Mouse (Mus musculus) liver (tissue): ENCODE data around the gene Akna.
A peak's percentile ranks its signal among the peaks of the same experiment; 100 is the strongest.

Experiments used
- DNase-seq: peaks from one replicate; pipeline ENCODE4 v3.0.0-alpha.2; 2020; ENCODE audit warnings: mixed read lengths

Gene Akna

DNA sequence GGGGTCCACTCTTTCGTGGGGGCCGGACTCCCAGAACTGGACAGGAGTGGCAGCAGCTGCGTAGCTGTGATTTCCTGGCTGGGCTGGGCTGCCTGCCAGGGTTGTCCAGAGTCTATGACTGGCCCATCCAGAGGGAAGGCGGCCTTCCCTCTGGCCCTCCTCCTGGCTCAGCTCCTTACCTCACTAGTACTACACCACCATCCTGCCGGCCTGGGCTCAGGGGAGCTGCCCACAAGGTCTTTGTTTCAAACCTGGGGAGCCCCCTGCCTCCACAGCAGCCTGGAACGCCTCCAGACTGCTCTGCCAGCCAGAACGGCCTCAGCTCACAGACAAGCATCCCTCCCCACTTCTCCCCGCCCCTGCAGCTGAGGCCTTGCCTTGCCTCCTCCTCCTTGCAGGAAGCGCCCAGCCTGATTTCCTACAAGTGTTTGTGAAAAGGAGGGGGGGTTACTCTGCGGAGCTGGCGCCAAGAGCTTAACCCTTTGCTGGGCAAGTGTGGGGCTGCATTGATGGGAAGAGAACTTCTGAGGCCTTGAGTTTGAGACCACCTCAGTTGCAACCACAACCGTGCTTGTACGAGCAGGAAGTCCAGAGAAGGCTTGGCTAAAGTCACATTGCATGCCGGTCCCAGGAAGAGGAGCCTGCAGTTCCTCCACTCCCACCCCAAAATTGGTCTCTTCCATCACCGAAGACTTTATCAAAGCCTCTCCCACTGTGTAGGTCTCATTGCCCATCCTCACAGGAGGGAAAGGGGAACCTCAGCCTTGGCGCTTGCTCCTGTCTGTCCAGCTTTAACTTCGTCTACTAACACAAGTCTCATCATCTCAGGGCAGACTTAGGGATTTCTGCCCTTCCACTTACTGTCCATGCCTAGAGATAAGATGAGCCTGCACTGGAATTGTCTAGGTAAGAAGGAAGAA lies at the start of gene Akna:
TSS of gene Akna (minus strand) at position 315 of the 920 bp plus-strand sequence.
- peak; percentile 74 for DNase-seq

DNA sequence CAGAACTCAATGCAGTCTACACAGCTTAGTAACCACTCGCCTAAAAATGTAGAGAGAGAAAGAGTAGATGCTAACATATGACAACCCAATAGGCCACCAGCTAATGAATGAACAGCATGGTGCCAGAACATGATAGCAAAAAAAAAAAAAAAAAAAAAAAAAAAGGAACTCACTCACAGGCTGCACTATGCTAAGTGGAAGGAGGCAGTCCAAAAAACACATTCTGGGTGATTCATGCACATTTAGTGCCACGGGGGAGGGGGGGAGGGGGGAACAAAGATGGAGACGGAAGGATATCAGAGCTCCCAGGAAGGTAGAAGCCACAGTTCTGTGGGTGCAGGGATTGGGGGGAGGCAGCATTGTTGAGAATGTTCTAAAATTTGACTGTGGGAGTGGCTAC lies 49.4 kb upstream of the Akna start:
- no peak for DNase-seq

DNA sequence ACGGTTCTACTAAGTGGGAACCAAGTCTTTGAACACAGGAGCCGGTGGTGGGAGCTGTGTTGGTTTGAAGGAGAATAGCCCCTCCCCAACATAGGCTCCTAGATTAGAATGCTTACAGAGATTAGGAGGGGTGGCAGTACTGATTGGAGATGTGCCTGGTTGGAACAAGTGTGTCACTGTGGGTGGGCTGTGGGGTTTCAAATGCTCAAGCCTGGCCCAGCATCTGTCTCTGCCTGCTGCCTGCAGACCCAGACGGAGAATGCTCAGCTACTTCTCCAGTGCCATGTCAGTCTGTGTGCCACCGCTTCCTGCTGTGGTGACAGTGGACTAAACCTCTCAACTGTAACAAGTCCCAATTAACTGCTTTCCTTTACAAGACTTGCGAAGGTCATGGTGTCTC lies 47.4 kb upstream of the Akna start:
- DNase-seq = no peak

DNA sequence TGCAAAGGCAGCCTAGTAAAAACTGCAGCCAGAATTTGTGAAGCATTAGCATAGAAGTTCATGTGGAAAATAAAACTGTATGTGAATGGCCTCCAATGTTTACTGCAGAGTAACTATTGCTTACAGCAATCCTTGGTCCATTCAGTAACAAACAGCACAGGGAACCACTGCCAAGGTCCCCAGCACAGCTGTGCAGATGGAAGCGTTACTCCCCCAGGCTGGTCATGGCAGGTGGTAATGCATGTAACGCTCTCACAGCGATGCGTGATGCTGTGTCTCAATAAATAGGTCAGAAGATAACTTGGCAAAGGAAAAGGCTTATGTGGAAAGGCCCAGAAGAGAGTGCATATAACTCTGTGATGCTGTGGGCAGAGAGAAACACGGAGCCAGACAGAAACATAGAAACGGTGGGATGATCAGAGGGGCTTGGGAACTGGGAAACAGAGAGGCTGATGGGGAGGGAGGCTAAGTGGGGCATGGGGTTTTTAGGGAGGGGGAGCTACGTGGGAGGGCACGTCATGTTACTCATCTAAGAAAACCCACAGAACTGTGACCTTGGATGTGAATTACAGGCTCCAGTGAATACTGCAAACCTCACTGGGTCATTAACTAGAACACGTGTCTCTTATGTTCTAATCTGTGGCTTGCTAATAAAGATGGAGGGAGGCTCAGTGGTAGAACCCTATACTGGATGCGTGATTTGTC lies 41.4 kb upstream of the Akna start:
- DNase-seq = no peak

DNA sequence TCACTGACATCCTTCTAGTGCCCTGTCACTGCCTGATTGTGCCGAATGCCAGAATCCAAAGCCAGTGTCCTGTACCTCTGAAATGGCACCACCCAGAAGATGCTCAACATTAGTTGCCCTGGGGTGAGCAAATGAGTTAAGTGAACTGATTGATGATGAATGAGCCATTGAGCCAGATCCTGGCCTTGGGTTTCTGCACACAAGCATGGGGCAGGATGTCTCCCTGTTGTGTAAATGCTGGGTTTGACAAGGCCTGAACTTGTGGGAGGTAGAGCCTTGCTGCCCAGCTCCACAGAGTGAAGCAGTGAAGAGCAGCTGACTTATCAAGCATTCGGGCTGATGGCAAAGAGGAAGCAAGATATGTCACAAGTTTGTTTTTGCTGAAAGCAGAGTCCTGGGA lies 39.9 kb upstream of the Akna start:
- no peak for DNase-seq

DNA sequence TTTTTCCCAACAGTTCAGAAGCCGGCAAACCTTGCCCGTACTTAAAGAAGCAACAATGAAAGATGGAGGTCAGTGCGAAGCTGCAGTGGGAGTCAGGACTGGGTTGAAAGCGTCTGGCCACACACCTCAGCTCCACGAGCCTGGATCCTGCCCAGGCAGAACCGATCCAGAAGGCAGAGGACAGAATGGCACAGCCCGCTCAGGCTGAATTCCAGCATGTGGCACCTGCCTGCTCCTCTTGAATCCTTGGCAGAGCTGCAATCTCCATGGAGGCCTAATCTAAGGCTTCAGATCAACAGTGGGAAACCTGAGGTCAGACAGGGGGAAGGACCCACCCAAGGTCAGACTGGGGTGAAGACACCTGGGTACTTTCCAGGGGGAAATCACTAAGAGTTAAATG lies 38.5 kb upstream of the Akna start:
- DNase-seq = no peak

DNA sequence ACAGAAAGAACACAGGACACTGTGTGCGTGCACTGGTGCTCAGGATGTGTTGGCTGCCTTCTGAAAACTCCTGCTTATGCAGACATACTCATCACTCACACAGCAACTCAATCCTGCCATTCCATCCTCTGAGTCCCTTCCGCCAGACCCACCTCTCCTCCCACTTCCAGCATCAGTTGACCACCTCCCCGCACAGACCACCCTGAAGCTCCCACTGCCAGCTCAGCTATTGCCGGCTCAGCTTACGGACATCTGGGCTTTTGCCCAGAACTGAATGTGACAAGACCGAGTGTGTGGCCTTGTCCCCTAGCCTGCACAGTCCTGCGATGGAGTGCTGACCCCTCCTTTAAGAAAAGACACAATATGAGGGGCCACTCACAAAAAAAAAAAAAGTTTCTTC lies 37.1 kb upstream of the Akna start:
- DNase-seq = no peak

DNA sequence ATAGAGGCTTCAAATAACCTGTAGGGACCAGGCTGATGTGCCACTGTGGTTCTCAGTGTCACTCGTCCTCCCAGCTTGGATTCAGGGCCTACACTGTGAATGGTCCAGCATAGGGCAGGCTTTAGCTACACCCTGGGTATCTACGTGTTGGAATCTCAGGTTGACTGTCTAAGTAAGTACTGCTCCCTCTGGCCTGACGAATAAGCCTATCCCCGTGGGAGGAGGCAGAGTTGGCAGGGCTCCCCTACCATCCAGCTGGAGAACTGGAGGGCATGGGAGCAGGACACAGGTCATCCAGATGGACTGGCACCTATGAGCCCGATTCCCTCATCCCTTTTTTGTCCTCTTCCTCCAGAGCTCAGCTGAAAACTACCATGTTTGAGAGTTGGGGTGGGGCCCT lies 34.8 kb upstream of the Akna start:
- DNase-seq = no peak

DNA sequence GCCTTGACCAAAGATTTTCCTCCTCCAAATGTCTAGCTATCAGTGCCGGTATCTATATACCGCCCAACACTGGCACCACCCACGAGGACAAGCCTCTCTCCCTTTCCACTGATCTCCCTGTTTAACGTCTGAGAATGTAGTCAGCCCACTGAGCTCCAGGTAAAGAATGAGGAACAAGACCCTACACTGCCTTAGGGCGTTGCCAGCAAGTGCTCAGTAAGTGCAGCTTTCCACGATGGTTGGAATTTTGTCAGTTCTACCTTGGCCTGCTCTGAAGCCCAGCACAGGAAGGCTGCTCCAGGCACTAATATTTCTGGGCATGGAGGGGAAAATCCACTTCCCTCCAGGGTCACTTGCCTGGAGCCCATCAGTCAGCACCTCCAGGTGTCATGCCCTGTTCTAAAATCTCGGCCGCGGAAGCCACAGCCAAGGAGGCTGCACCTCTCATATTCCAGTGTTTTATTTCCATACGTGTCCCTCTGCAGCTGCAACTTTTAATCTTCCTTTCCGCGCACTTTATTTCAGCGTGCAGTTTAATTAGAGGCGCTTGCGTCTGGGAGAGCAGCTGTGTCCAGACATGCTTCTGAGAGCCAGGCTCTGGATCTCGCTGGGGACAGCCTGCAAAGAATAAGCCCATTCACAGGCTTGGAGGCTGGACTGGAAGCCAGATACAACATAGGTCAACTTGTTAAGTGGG lies 34.1 kb upstream of the Akna start:
- no peak for DNase-seq

DNA sequence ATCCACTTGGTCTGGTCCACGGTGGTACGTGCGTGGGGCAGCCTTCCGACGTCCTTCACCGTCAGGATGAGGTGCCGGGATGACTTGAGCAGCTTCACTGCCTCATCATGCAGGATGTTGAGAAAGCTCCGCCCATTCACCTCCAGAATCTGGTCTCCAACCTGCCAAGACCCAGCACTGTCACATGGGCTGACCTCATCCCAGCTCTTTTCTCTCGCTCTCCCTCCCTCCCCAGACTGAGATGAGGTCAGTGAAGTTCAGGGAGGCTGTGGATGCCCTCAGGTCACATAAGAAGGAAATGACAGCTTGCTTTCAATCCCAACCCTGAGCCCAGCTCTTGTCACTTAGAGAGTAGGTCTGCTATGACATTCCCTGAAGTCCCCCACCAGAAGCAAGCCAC lies 32.2 kb upstream of the Akna start:
- DNase-seq = no peak

DNA sequence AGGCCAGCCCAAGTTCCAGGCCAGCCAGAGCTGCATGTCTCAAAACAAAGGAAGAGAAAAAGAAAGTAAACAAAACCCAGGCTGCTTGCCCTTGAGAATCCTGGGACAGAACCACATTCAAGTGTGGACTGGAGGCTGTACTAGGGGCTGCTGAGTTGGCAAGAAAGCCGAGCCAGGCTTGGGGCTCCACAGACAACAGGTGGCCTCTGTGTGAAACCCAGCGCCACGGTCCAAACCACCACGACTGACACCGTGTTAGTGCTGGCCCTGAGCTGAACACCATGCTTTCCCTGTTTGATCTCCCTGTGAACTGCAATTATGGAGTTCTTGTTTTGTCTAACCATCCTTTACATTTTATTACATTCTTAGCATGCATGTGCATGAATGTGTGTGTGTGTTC lies 27.9 kb upstream of the Akna start:
- DNase-seq = no peak

DNA sequence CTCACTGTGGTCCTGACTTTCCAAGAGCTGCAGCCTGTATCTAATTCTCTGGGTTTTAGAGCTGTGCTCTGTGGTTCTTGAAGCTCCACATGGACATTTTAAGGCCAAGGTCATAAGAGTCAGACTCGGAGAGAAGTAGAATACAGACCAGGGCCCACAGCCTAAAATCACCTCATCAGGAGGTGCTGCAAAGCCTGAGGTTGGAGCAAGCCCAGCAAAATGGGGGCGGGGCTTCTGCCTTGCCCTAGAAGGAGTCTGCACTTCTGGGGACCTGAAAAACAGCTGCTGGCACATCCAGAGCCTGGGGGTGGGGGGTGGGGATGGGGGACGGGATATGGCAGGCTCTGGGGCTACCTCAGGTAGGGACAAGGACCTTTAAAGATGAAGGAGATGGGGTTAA lies 27.2 kb upstream of the Akna start:
- no peak for DNase-seq

DNA sequence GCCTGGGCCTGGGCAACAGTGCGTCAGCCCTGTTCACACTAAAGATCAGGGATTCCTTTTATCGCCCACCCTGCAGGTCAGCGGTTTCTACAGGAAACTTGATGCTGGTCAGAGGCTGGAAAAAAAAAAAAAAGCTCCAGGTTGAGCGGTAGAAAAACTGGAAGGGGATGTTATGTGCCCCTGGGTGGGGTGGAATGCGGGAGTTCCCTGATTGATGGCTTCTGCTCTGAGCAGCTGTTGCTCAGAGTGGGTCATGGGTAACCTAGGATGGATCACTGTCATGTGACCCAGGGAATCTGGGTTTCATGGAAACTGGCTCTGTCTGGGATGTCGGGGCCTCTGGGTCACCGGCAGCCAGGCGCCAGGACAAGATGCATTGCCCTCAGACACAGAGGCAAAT lies 23.2 kb upstream of the Akna start:
- no peak for DNase-seq

DNA sequence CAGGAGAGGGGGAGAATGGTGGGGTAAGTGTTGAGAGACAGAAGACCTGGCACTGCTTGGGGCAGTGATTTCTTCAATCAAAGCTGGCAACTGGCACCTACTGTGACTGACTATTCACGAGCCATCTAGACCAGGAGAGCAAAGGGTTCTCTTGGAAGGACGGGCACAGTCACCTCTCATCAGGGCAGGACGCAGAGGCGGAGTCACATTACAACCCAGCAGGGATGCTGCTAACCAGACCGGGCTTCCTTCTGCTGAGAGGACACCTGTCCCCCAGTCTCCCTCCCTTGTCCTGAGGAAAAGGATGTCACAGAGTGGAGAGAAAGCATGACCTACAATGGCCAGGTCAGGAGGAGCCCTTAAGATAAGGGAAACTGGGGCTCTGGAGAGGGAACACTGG lies 20.7 kb upstream of the Akna start:
- DNase-seq = no peak

DNA sequence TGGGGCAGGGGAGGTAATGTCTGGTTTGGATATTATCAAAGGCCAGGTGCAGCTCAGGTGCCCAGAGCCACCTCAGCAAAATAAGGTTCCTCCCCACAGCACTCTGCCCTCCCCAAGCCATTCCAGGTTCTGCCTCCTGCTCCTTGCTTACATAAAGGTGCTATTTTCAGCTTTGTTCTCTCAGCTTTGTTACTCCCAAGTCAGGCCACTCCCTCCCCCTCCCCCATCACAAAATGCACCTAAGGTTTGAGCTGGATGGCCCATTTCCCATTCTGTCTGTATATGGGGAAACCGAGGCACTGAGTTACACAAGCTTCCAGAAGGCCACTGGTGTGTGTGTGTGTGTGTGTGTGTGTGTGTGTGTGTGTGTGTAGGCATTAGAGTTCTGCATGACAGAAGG lies 20.1 kb upstream of the Akna start:
- DNase-seq = no peak

DNA sequence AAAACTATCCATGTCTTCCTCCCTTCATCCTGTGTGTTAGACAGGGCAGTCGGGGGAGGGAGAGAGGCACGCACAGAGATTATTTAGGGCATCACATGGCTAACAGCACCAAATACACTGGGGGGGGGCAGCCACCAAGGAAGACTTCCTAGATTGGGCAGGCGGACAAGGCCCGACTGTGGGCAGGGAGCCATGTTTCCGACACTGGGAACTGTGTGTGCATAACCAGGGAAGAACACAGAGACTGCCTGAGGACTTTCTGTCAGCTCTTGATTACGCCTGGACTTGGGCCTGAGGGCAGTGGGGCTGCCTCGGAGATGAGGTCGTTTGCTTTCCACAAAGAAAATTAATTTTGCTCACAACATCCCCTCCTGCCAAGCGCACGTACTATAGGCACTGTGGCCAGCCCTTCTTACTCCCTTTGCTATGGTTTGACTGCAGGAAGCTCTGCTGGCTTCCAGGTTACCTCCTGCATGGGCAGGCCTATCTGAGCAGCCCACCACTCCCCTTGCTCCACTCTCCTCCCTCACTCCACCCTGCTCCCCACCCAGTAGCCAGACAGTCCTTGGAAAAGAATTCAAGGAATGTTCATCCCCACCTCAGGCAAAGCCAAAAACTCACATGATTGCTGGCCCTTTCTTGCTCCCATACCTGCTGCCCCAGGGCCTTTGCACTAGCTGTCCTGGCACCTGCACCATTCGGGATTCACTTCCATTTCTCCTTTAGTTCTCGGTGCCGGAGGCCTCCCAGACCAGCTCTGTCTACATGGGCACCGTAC lies 17.2 kb upstream of the Akna start:
- DNase-seq = no peak

DNA sequence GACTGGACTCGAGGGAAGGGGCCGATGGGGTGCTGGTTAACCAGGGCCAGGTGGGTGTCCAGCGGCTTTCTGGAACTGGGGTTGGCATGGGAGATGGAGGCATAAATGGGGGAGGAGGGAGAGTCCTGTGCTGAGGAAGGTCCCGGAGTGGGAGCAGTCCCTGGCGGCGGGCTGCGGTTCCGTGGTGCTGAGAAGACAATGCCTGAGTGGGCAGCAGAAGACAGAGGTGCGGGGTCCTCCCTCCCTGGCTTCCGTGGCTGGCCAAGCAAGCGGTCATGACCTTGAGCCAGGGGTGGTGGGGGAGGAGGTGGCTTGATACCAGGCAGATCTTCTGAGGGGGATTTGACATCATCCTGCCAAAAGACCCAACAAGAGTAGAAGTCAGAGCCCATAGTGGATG lies 15.1 kb upstream of the Akna start:
- DNase-seq = no peak

DNA sequence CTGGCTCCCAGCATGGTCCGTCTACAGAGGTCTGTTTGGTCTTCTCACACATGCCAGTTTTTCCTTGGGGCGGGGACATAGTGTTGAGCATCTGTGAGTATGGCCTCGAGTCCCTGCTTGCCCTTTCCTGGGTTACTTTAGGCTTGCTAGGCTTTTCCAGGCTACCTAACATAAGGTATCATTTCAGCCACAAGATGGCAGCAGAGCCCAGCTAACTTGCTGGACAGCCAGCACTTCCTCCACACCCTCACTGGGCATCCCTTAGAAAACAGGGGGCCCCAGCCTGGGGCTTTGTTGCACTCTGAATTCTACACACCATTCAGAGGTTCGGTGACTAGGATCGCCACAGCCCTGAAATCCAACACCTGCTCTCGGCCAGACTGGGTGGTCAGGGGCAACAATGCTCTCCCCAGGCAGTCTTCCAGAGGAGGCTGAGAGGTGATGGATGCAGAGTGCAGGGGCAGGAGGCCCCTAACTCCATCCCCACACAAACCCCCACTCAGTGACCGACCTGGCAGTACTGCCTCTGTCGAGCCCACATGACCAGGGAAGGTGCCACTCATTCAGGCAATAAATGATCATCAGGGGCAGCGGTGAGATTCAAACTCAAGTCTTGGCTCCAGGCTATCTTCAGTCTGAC lies 14.3 kb upstream of the Akna start:
- peak; percentile 71 for DNase-seq

DNA sequence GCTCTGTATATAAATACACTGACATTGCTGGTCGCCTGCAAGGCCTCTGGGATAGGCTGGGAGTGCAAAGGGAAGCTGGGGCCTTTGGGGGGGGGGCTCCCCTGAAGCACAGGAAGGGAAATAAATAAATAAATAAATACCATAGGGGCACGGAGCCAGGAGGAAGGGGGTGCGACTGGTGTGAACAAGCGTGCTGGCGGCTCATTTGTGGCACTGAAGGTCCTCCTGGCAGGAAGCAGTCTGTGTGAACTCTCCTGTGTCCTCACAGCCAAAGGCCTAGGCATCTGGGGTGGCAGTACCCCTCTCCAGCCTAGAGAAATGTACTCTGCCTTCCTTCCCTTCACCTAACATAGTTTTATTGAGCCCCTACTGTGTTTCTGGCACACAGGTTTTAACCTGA lies 11.8 kb upstream of the Akna start:
- no peak for DNase-seq

DNA sequence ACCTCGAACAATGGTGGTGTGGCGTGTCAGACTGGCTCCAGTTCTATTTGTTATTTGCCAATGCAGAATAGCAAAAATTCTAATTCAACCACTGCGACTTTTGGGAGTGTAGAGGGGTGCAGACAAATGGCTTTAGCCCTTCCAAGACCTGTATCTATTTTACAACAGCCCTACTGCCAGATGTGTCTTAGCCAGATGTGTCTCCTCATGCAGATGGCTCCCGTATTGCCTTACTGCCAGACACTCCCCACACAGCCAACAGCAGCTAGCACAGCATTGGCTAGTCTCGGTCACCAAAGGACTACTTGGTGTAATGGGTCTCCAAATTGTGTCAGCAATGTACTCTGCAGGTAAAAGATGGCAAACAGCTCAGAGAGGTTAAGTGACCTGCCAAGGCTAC lies 8.1 kb upstream of the Akna start:
- DNase-seq = no peak

DNA sequence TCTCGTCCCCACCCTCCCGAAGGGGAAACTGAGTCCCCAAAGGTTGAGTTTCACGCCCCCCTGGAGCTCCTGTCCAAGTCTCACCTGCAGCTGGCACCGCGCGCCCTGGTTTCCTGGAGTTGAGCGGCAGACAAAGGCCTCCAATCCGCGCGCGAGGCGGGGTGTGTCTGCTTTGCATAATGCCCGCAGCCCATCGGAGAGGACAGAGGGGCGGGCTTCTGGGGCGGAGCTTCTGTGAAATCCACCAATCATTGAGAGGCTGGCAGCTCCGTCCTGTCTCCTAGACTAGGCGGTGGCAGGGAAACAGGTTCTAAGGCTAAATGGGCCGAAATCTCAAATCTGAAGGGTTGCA lies 7.4 kb upstream of the Akna start:
- DNase-seq = peak; percentile 94

DNA sequence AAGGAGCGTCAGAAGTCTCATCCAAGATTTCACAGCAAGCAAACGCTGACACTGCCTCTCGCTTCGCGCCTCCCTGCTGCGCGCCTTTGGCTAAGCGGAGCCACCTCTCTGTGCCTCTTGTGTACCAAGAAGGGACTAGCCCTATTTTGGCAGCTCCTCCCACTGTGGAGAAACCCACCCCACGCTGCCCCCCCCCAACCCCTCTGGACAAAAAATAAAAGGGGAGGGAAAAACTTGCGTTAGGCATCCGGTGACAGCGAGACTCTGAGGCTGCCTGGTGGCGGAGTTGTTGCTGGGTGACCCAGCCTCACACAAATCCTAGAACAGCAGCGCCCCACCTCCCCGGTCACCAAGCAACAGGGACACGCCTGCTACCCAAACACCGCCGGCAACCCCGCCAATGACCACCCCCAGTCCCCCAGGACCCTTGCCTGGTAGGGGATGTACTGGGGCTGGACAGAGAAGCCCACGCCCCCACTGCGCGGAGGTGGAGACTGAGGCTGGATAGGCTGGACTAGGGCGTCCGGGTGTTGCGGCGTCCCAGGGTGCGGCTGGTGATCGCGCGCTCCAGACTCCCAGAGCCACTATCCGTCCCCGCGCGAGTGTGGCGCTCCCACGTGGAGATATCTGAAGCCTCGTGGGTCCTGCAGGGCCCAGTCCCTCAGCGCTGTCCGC lies 6.9 kb upstream of the Akna start:
- peak; percentile 51 for DNase-seq
